Mouse (Mus musculus): ENCODE measurements around the gene Uhrf1bp1l.

Uhrf1bp1l gene

GRCm38 (mm10) chr10:89855251-89855875 is 110.6 kb downstream of the Uhrf1bp1l start:
- no peak for DNase-seq

DNA sequence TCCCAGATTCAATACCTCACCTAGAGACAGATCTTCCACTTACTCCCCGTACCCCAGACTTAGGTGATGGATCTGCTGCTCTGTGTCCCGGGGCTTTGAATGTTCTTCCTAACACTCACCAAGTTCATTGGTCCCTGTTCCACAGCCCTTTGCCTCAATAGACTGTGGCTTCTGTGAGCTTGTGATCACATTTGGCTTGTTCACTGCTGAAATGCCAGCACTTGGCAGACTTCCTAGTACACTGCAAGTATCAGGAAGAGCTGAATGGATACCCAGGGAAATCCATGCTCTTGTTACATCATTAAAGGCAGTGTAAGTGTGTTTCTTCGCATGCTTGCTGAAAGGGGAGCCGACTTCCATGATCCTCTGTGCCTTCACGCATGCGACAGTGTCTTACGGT is 111.5 kb downstream of the Uhrf1bp1l start:
- DNase-seq: peak; percentile 84

- no peak for DNase-seq
Observed at GRCm38 (mm10) chr10:89868211-89868610, 123.4 kb downstream of the Uhrf1bp1l start.

- no peak for DNase-seq
Observed at GRCm38 (mm10) chr10:89868836-89869235, 124.0 kb downstream of the Uhrf1bp1l start.
